Mouse (Mus musculus) left cerebral cortex, postnatal 36 days (tissue): ENCODE data around the gene Grem2. TPM values are rescaled to one million over a fixed set of nuclear protein-coding genes. Genes with fewer than 3 reads are reported as not detected.
A peak's percentile ranks its signal among the peaks of the same experiment; 100 is the strongest.

Experiments used
- DNase-seq, 2 experiments: peaks; one replicate each; pipeline ENCODE4 v3.0.0; 2021 to 2022; ENCODE audit warnings: low spot score in 2 of 2, mixed read lengths in 1 of 2
- intact Hi-C: fragments of 180-260 bp; cut with DNase I; formaldehyde crosslinking; loops from one replicate; pipeline ENCODE4 v1.15.1; 2025
- total RNA-seq, 2 experiments: library from RNA; stranded (reverse); gene quantifications; 2 replicates each; pipeline ENCODE4 v1.2.3; 2021

The Grem2 gene
- total RNA-seq, 2 experiments from 2014 or later = 22.6 to 24.2 TPM

GRCm38 (mm10) chr1:174826562-174826961 is 95.1 kb downstream of the Grem2 start:
- intact Hi-C loops = no loop called here
- DNase-seq = no peak

- intact Hi-C loops = no loop called here
Measured at GRCm38 (mm10) chr1:174811846-174812245, 109.8 kb downstream of the Grem2 start.

DNA sequence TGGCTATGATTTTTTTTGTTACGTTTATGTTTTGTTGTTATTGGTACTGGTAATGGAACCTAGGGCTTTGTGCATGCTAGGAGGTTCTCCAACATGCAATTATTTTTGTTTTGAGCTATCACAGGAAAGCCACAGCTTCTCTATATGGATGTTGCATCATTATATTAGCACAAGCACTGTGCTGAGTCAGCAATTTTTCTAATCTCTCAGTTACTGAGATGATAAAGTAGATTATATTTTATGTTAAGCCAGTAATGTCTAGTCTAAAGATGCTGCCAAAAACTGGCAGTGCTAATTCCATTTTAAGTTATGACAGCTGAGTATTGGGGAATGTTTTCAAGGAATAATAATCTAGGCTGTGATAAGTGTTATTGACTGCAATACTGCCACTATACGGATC is 133.0 kb downstream of the Grem2 start:
- DNase-seq = no peak
- intact Hi-C loops = no loop called here

More at GRCm38 (mm10) chr1:174811846-174812245, 109.8 kb downstream of the Grem2 start:
- DNase-seq = peak; percentile 18 to 28
